Mouse (Mus musculus) heart, adult 8-10 months (tissue): ENCODE measurements at regions not wholly inside any gene's neighbourhood (a gene's known extent, or its start where the extent isn't known, plus 50 kb on each side); places are given as distances from the start of the nearest gene placed in this dataset.

Source experiments
- DNase-seq: peaks from one replicate; pipeline ENCODE4 v3.0.0; 2022; ENCODE audit warnings: low spot score

- no peak for DNase-seq
Measured at GRCm38 (mm10) chr14:102882281-102882680, 100.2 kb downstream of the Kctd12 start.

GRCm38 (mm10) chr14:102880658-102881083, 101.8 kb downstream of the Kctd12 start:
- DNase-seq, result no peak

- no peak for DNase-seq
Measured at GRCm38 (mm10) chr14:102878572-102878971, 103.9 kb downstream of the Kctd12 start.

- no peak for DNase-seq
Measured at GRCm38 (mm10) chr14:102868160-102868559, 114.3 kb downstream of the Kctd12 start.

GRCm38 (mm10) chr14:102867697-102868096, 114.7 kb downstream of the Kctd12 start:
- no peak for DNase-seq

GRCm38 (mm10) chr14:102866511-102866910, 115.9 kb downstream of the Kctd12 start:
- DNase-seq, result no peak

GRCm38 (mm10) chr14:102861694-102862093, 120.7 kb downstream of the Kctd12 start:
- DNase-seq, result no peak

- DNase-seq, result peak; percentile 55
Measured at GRCm38 (mm10) chr14:102859361-102859871, 123.0 kb downstream of the Kctd12 start.

- DNase-seq, result no peak
Measured at GRCm38 (mm10) chr14:102855264-102855840, 127.1 kb downstream of the Kctd12 start.

- DNase-seq, result no peak
Measured at GRCm38 (mm10) chr14:102843700-102844099, 138.7 kb downstream of the Kctd12 start.

GRCm38 (mm10) chr14:102837602-102838001, 144.8 kb downstream of the Kctd12 start:
- no peak for DNase-seq

- DNase-seq, result no peak
Measured at GRCm38 (mm10) chr14:102835118-102835769, 147.2 kb downstream of the Kctd12 start.

GRCm38 (mm10) chr14:102828442-102828841, 154.0 kb downstream of the Kctd12 start:
- DNase-seq, result no peak

- DNase-seq, result no peak
Measured at GRCm38 (mm10) chr14:102827756-102828384, 154.6 kb downstream of the Kctd12 start.

GRCm38 (mm10) chr14:102825525-102825924, 156.9 kb downstream of the Kctd12 start:
- no peak for DNase-seq

- DNase-seq, result no peak
Measured at GRCm38 (mm10) chr14:102820663-102821062, 161.8 kb downstream of the Kctd12 start.

- peak; percentile 53 for DNase-seq
Measured at GRCm38 (mm10) chr14:102811678-102812081, 170.8 kb downstream of the Kctd12 start.

GRCm38 (mm10) chr14:102811022-102811421, 171.4 kb downstream of the Kctd12 start:
- no peak for DNase-seq

- DNase-seq, result peak; percentile 83
Measured at GRCm38 (mm10) chr14:102810121-102810921, 172.1 kb downstream of the Kctd12 start.

- DNase-seq, result peak; percentile 50
Measured at GRCm38 (mm10) chr14:102805936-102806923, 176.2 kb downstream of the Kctd12 start.

- no peak for DNase-seq
Measured at GRCm38 (mm10) chr14:102795676-102796075, 186.8 kb downstream of the Kctd12 start.
